Mouse (Mus musculus): ENCODE measurements around the gene Olfr129.

GRCm38 (mm10) chr17:38026297-38026696 lies 33.6 kb downstream of the Olfr129 start:
- TF ChIP-seq TAL1 (IDR thresholded peaks at IDR 0.05; ENCODE audit: low read length) (no peak), GATA1 (IDR thresholded peaks at IDR 0.05; ENCODE audit: low read length) (no peak)

Data from erythroblast, embryonic 14.5 days (primary cell).